Mouse (Mus musculus): ENCODE results near the gene Rimbp2. TPM values are rescaled to one million over a fixed set of nuclear protein-coding genes. Genes with fewer than 3 reads are reported as not detected.
"Not testable (repeated sequence)": the region's sequence is repeated elsewhere in the genome, so short reads cannot be mapped to it uniquely, and the experiment has no call there.

The Rimbp2 gene
- total RNA-seq, 2 experiments from 2014 or later = 119 to 127 TPM

GRCm38 (mm10) chr5:128761118-128761517, 192.2 kb downstream of the Rimbp2 start:
- no peak for DNase-seq (ENCODE audit: low spot score in 2 of 2)

DNA sequence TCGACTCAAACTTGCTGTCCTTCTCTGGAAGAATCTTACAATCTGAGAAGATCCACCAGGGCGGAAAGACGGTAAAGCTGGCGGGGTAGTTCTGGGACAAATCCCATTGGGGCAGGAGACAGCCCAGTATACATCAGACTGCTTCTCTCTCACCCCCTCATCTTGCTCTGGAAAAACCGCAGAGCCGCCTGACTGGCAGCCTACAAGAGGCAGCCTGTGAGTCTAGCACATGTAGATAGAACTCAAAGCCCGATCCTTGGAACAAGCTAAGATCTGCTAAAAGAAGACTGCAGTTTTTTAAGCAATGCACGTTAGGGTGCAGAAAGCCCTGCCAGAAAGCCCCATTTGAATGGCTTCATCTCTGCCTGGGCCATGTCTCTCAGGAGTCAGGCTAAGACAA, 207.0 kb downstream of the Rimbp2 start:
- no peak for DNase-seq (ENCODE audit: low spot score in 2 of 2)

DNA sequence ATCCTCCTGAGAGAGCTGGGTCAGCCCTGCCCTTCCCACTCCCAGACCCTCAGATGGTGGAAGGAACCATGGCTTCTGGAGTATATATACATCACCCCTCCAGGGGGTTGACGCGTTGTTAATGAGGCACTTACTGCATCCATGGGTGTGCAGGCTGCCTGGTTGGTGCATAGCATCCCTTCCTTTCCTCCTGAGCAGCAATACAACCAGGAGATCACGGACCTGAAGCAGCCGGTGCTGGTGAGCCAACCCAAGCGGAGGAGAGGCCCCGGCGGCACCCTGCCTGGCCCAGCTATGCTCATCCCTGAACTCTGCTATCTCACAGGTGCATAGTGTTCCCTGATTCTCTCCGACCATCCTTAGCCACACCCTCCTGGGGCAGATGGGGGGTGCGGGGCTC, 208.1 kb downstream of the Rimbp2 start:
- DNase-seq (ENCODE audit: low spot score in 2 of 2) = no peak

DNA sequence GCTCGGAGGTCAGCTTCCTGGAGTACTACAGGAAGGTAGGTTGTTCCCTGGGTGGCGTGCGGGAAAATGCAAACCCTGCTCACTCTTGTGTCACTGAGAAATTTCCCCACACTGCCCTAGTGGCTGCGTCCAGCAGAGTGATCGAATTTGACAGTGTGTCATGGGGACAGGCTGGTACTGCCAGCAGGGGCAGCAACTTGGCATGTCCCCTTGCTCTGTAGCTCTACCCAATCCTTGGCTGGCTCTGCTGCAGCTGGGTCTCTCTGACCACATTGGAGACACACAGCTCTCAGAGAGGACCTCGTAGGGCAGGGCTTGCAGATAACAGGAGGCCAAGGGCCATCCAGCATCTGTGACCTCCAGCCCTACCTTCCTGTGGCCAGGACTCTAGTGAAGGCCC, 208.9 kb downstream of the Rimbp2 start:
- no peak for DNase-seq (ENCODE audit: low spot score in 2 of 2)

DNA sequence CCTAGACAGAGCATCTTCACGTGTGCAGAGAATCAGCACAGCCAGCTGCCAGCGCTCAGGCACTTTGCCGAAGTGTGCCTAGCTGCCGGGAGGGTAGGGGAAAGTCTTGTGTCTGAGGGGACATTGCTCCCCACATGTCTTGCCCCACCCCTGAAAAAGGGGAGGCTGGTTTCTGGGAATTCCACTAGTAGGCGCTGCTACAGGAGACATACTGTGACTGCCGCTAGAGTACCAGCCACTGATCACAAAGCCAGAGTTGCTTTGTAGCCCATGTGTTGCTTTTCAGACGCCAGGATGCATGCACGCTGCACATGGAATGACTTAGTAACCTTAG, 213.5 kb downstream of the Rimbp2 start:
- DNase-seq (ENCODE audit: low spot score in 2 of 2) = no peak

GRCm38 (mm10) chr5:128739168-128739837, 214.0 kb downstream of the Rimbp2 start:
- no peak for DNase-seq (ENCODE audit: low spot score in 2 of 2)

- DNase-seq (ENCODE audit: low spot score in 2 of 2) = no peak
These were observed 217.4 kb downstream of the Rimbp2 start for GRCm38 (mm10) chr5:128735921-128736320.

DNA sequence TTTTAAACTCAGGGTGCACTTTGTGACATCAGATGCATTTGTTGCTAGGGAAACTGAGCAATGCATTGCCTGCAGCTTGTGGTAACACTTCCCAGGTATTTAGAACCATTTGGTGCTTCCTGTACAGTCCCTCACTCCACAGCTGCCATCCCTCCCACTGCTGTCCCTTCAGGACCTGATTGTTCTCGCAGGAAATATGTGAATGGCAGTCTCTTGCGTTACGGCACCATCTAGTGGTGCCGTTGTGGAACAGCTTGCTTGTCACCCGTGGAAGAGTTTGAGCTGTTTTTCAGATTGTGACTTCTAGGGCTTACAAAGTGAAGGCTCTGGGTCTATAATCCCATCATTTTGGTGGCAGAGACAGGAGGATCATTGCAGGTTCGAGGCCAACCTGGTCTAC, 219.3 kb downstream of the Rimbp2 start:
- DNase-seq (ENCODE audit: low spot score in 2 of 2) = peak; percentile 57 to 80

GRCm38 (mm10) chr5:128732416-128733014, 220.8 kb downstream of the Rimbp2 start:
- no peak for DNase-seq (ENCODE audit: low spot score in 2 of 2)

- peak in 1 of 2 experiments; percentile 38 for DNase-seq (ENCODE audit: low spot score in 2 of 2)
These were observed 222.7 kb downstream of the Rimbp2 start for GRCm38 (mm10) chr5:128730634-128731033.

DNA sequence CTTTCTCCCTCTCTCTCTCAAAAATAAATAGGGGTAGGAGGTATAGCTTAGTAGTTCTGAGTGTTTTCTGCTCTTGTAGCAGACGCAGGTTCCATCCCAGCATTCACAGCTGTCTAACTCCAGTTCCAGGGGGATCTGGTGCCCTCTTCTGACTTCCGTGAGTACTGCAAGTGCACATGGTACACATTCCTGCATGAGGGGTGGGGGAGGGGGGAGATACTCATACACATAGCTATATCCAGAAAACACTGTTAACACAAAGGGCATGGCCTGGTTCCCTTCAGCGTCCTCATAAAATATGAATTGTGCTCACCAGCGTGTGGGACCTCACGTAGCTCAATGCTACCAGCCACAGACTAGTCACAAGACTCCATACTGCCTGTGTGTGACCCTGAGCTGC, 223.9 kb downstream of the Rimbp2 start:
- DNase-seq (ENCODE audit: low spot score in 2 of 2) = no peak

- DNase-seq (ENCODE audit: low spot score in 2 of 2) = not testable (repeated sequence)
These were observed 232.8 kb downstream of the Rimbp2 start for GRCm38 (mm10) chr5:128720461-128720860.

DNA sequence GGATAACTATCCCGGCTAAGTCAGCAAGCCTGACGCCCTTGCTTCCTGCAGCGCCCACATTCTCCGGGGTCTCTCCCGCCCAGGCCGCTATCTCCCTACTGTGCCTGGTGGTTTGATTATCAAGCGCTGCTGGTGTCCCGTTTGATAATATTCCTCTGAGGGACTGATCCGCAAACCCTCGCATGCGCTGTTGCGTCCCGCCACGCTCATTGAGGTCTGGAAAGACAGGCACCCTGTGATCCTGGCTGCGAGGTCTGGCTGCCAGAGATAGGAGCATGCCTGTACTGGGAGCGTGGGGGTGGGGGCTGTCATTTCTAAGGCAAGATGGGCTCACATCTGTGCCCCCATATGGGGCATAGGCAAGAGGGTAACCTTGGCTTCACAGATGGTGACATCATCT, 238.1 kb downstream of the Rimbp2 start:
- peak in 1 of 2 experiments; percentile 28 for DNase-seq (ENCODE audit: low spot score in 2 of 2)

GRCm38 (mm10) chr5:128711847-128712246, 241.4 kb downstream of the Rimbp2 start:
- DNase-seq (ENCODE audit: low spot score in 2 of 2) = peak in 1 of 2 experiments; percentile 25

GRCm38 (mm10) chr5:128710596-128710995, 242.7 kb downstream of the Rimbp2 start:
- DNase-seq (ENCODE audit: low spot score in 2 of 2) = no peak

DNA sequence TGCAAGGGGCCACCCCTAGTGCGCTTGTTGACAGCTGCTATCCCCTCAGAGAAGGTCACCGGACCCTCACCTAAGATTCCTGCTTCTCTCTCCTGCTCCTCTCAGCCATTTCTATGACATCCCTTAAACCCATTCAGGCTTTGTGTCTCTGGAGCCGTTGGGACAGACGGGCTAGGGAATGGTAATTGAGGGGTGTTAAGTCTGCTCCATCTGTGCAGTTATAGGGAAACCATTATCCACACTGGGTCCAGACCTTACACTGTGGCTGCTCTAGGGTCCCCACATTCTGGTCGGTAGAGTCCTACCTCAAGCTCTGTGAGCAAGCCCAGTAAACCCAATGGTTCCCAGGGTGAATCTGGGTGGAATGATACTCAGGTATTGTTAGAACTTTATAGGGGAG, 244.4 kb downstream of the Rimbp2 start:
- no peak for DNase-seq (ENCODE audit: low spot score in 2 of 2)

Other genes starting within 250 kb of the Rimbp2 start
- 10 to 100 TPM; 27.1 to 29.2 TPM for gene Stx2, start 55.1 kb upstream of the Rimbp2 start, total RNA-seq (2021)
- gene Ran, start 66.6 kb upstream of the Rimbp2 start, total RNA-seq (2021) = 100 to 1,000 TPM; 161 to 173 TPM
- under 1 TPM; 0.33 to 0.67 TPM for gene Adgrd1, start 143.3 kb upstream of the Rimbp2 start, total RNA-seq (2021)